Mouse (Mus musculus): Measurements from ENCODE around the gene Esyt1.

Esyt1 gene

DNA sequence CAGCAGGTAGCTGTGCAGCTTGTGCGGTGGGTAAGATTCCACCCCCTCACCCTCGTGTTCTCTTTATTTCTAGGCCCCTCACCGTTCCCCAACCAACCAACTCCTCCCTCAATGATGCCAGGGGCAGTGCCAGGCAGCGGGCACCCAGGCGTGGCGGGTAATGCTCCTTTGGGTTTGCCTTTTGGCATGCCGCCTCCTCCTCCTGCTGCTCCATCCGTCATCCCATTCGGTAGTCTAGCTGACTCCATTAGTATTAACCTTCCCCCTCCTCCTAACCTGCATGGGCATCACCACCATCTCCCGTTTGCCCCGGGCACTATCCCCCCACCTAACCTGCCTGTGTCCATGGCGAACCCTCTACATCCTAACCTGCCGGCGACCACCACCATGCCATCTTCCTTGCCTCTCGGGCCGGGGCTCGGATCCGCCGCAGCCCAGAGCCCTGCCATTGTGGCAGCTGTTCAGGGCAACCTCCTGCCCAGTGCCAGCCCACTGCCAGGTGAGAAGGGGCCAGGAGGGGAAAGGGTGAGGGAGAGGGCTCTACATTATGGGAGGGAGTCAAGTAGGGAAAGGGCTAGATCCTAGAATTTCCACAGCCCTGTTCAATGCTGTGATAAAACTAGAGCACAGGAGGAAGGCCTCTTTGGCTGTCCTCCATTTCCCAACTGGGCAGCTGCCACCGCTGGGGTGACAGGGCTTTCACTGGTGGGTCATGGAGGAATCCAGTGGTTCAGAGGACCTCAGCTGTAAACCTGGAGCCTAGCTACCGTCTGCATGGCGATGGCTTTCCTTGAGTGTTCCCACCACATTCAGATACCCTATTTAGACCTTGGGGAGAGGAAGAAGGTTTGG is 37.6 kb downstream of the Esyt1 start:
- no peak for DNase-seq (ENCODE audit: low read depth, low spot score)

DNA sequence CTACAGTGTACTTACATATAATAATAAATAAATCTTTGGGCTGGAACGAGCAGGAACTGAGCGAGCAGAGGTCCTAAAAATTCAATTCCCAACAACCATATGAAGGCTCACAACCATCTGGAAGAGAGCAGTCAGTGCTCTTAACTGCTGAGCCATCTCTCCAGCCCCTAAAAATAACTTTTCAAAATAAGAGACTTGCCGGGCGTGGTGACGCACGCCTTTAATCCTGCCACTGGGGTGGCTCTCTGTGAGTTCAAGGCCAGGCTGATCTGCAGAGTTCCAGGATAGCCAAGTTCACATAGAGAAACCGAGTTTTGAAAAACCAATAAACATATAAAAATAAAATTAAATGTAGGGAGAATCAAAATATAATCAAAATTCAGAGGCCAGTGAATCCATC is 39.3 kb downstream of the Esyt1 start:
- DNase-seq (ENCODE audit: low read depth, low spot score), result no peak

DNA sequence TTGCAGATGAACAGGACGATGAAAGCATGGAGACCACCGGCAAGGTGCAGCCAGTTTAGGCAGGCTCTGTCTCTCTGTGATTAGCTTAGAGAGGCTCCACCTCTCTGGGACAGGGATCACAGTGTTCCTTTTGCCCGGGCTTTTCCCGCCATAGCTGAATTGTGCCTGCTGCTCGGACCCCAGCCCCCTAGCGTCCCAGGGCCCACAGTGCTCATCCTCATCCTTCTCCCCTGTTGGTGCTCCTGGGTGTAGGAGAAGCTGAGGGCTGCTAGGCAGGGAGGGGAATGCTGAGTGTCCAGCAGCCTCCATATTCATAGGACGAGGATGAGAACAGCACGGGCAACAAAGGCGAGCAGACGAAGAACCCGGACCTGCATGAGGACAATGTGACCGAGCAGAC is 51.3 kb downstream of the Esyt1 start:
- DNase-seq (ENCODE audit: low read depth, low spot score), result no peak

DNA sequence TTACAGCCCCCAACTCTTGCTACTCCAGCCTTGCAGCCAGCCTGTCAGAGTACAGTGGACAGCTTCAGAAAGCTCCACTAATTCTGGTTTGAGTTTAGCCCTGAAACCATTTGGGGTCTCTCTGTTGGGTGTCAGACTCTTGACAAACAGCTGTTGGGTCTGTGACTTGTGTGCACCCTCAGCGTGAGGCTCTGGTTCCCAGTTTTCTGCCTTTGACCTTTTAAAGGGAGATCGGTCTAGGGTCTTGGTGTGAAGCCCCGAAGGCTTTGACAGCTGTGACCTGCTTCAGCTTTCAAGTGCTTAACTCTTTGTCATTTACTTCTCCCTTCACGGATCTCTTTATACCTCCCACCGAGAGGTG is 65.4 kb downstream of the Esyt1 start:
- DNase-seq (ENCODE audit: low read depth, low spot score), result no peak
